Mouse (Mus musculus): ENCODE results near the gene Cyp39a1.

DNA sequence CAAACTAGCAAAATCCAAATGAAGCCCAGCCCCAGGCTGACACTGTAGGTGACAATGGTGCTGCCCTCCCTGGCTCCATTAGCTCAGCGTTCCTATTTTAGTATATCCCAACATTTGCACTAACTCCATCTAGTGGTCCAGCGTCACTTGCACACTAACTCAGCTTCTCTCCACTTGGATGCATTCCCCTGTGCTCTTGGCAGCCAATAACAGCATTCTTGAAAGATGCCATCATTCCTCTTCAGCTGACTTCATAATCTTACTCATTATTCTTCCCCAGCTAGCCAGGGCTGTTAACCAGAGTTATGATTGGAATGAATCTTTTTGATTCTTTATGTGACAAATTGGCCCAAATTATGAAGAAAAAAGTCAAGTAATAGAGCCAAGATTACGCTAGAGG lies 40.0 kb downstream of the Cyp39a1 start:
- TF ChIP-seq MYOD1 (IDR thresholded peaks at IDR 0.05; ENCODE audit: control insufficient read depth, insufficient read length, low read depth) (no peak), CTCF (IDR thresholded peaks at IDR 0.05; ENCODE audit: control insufficient read depth, insufficient read depth, insufficient read length) (no peak), CEBPB (IDR thresholded peaks at IDR 0.05; ENCODE audit: low read depth) (no peak)

Measured in C2C12 (cell line).